Mouse (Mus musculus): ENCODE data around the gene Capn12. TPM values are rescaled to one million over a fixed set of nuclear protein-coding genes. Genes with fewer than 3 reads are reported as not detected.
A peak's percentile ranks its signal among the peaks of the same experiment; 100 is the strongest.

Capn12 gene
- total and polyA plus RNA-seq, 3 experiments: 0.14 to 0.48 TPM; not detected in 1

DNA sequence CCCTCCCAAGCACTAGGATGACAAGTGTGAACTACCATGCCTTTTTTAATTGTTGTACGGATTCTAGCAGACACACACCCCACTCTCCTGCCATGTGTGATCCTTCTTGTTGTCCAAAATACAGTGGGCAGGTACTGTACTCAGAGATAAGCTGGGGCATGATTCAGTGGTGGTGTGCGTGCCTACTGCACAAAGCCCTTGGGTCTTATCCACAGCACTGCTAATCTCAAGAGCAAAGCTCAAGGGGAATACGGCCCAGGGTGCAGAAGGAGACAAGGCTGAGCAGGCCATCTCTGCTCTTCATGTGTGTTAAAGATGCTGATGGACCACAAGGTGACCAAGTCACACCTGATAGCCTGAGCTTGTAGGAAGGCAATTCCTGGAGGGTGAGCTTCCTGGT lies 40.0 kb downstream of the Capn12 start:
- no peak for DNase-seq

DNA sequence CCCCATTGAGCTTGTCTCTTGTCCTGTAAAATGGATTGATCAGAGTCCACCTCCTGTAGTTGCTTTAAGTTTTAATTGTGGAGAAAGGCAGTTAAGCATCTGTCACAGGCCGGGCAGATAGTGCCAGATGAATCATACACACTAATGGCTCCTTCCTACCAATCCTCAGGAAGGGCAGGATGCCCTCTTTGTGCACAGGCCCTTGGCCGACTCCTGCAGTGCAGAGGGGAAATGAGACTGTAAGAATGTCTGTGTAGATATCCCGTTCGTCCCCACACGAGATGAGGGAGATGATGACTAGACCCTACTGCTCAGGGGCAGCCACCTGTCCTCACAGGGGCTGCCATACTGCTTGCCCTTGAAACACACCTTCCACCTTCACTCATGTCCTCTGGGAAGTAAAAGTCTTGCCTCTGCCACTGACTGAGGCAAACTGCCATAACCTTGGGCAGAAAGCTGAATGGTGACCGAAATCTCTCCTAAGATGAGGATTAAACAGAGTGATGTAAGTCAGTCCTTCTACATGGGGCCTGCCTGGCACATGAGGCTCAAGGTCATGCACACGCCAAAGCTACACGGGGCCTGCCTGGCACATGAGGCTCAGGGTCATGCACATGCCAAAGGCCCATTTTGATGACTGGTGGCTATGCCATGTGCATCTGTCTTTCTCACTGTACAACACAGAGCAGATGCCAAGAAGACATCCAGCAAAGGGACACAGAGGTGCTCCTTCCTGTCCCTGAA lies 40.7 kb downstream of the Capn12 start:
- peak; percentile 62 for DNase-seq

DNA sequence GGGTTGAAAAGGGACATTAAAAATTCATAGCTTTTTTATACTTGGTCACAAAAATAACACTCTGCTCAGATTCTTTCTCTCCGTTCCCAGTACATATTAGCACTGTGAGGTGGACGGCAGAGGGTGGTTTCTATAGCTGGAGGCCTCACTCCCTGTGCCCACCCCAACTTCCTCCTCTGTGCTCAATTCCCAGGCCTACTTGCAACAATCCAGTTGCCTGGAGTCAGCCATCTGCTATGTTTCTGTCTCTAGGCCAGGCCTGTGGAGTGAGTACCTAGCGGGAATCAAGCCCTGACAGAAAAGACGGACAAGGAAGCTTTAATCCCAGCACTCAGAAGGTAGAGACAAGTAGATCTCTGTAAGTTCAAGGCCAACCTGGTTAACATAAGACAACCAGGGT lies 41.4 kb downstream of the Capn12 start:
- DNase-seq: no peak

GRCm38 (mm10) chr7:28923865-28924291 lies 42.7 kb downstream of the Capn12 start:
- DNase-seq: no peak

DNA sequence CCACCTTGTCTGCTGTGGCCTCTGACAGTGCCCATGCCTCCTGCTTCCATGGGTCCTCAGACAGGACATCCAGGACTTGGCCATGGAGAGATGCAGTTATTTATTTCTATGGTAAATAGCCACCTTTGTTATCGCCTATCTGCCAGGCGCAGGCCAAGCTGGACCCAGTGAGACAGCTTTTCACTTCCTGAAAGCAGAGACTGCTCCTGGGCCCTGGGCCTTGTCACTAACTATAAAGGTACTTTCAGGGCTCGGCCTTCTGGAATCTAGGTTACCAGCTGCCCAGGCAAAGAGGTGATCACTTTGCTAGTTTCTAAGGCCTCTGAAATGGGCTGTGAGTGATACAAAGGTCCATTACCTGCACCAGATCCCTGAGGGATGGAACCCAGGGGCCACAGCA lies 43.6 kb downstream of the Capn12 start:
- DNase-seq: no peak

- peak; percentile 89 for DNase-seq
Observed at GRCm38 (mm10) chr7:28925317-28925716, 44.1 kb downstream of the Capn12 start.

DNA sequence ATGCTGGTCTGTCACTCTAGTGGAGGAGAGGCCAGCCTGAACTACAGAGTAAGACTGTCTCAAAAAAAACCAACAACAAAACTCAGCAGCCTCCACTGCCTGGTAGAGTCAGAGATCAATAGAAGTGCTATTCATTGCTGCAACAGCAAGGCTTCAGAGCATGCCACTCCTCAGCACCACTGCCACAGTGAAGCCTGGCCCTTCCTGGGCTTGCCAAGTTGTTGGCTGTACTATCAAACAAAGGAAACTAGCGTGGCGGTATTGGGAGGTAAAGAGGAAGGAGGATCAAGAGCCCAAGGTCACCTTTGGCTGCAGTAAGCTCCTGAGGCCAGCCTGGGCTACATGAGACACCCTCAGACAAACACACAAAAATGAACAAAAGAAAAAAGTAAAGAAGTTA lies 45.0 kb downstream of the Capn12 start:
- DNase-seq: no peak

- DNase-seq: no peak
Observed at GRCm38 (mm10) chr7:28929381-28929780, 48.2 kb downstream of the Capn12 start.

GRCm38 (mm10) chr7:28930320-28931031 lies 49.3 kb downstream of the Capn12 start:
- peak; percentile 51 for DNase-seq

DNA sequence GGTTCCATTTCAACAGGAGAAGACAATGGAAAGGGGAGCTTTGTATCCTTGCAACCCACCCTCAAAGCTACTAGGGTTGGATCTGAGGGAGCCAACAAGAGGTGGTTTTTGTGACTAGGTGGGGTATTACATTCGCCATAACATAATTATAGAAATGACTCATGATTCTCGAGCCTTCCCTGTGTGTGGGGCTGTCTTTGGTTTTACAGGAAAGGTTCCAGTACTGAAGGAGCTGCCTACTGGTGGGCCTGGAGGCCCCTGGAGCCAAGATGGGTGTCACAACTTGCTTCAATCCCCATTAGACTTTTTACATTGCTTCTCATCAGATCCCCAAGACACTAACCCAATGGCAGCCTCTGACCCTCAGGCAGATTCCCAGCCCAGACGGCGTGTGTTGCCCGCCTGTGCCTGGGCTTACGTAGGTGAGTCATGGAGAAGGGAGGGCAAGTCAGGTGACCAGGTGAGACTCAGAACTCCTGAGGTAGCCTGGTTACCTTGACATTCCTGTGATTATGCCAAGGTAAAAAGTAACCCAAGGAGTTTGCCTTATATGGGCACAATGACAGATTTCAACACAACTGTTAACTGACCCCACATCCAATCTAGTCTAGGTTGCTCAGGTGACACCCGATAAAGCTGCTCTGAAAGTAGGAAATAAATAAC lies 49.9 kb downstream of the Capn12 start:
- no peak for DNase-seq

DNA sequence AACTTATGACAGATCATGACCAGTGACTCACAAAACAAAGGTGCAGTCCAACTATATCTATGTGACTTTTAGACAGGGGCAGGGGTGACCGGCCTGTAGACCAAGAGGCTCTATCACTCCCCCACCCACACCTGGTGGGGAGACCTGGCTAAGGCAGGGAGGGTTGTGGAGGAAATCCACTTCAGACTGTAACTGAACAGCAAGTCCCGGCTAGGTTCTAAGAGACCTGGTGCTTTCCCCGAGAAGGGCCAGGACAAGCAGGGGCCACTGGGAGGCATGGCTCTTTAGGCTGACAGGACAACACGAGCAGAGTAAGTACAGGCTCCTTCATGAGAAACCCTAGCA lies 50.4 kb downstream of the Capn12 start:
- DNase-seq: no peak

DNA sequence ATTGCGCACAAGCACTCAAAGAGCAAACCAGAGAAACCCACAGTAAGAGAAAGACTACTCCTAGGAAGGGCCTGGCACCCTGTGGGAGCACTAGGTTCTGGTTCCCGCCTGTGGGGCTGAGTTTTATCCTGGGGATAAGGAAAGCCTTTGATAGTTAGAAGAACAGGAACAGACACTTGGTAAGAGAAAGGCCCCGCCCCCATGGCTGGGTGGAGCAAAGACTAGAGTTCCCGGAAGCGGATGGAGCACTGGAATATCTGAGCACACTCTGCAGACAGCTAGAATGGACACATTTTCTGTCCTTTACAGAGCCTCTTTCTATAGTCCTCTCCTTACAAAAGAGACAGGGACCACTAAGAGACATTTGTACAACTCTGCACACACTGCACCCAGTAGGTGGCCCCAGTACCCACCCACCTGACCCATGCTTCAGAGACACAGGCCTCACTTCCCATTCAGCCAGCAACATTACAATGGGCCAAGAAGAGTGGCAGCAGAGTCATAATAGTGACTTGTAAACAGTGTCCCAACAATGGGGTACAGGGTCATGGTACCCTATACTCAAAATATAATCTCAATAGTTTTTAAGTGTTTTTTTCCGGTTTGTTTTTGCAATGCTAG lies 51.3 kb downstream of the Capn12 start:
- DNase-seq: no peak

- DNase-seq: no peak
Observed at GRCm38 (mm10) chr7:28933825-28934224, 52.6 kb downstream of the Capn12 start.

DNA sequence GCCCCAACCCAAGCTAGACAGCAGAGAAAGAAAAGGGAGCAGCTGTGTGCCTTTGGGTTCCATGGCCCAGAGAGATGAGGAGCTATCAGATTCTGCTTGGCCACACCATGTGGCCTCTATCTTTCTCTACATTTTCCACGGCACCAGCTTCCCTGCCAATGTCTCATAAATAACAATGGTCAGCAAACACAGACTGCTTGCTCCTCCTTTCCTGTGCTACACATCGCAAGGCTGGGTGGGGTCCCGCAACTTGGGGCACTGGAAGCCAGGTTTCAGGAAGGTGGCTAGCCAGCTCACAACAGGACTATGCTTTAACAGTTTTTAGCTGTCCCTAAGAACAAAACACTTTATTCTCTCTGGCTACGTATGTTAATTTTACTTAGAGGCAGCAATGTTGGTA lies 55.6 kb downstream of the Capn12 start:
- no peak for DNase-seq

DNA sequence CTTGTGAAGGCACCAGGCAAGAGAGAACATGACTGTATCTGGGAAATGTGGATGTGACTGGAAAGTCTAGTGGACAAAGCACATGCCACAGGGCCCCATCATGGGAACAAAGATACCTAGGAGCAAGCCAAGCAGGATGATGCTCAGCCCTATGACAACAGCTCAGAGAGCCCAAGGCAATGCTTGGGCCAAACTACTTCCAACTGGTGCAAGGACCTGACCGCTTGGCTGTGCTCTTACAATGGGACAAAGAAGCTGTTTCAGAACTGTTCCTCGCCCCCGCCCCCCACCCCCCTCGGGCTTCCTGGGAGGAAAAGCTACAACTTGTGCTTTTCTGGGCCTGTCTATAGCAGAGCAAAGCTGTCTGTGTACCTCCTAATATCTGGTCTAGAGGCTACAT lies 57.4 kb downstream of the Capn12 start:
- DNase-seq: no peak

GRCm38 (mm10) chr7:28939418-28940183 lies 58.4 kb downstream of the Capn12 start:
- no peak for DNase-seq

DNA sequence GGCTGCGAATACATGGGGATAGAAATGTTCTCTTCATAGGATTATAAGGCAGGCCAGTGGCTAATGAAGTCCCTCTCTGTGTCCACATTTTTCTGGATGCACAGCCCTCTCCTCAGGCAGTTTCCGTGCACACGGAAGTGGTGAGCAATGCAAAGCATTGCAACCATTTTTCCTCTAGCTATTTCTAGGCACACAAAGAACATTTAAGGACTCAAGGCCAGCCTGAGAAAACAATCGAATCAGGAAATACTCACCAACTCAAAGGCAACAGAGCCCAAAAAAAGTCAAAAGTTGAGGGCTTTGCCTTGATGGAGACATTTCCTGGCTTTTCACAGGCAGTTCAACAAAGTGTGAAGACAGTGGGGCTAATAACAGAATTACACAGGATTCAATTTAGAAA lies 59.9 kb downstream of the Capn12 start:
- no peak for DNase-seq

DNA sequence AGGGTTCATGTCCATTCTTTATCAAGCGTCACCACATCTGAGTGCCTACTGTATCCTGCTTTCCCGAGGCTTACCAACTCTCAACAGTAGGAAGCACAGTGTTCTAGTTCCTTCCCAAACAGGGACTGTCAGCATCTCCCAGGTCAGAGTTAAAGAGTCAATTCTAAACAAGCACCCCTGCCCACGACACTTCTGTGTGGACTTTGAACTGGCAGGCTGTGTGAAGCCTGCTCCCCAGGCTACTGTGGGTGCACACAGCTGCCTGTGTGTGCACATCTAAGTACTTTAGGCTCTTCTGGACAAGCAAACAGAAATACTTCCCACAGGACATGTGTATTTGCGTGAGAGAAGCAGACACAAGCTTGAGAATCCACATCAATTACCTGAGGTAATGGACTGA lies 60.3 kb downstream of the Capn12 start:
- no peak for DNase-seq
